Mouse (Mus musculus): ENCODE results near the gene Gm49027.

GRCm38 (mm10) chr5:123473817-123474216, 51.5 kb downstream of the Gm49027 start:
- no peak for TF ChIP-seq CTCF (IDR thresholded peaks at IDR 0.05; ENCODE audit: control insufficient read depth, insufficient read depth, insufficient read length)
- no peak for TF ChIP-seq USF1 (IDR thresholded peaks at IDR 0.05; ENCODE audit: low read depth)

All from C2C12 (cell line).